Mouse (Mus musculus) midbrain, postnatal 0 days (tissue): Measurements from ENCODE around the gene Lgi1. TPM values are rescaled to one million over a fixed set of nuclear protein-coding genes. Genes with fewer than 3 reads are reported as not detected.

Experiments used
- ATAC-seq: fragments of 200-750 bp; cut with Nextera tagmentation; 2 replicates; pipeline ENCODE4 v1.8.0; 2017; ENCODE audit warnings: moderate number of reproducible peaks, mild to moderate bottlenecking, moderate TSS enrichment, moderate library complexity; ENCODE audit not compliant: low FRiP score
- DNase-seq: peaks from one replicate; pipeline ENCODE4 v3.0.0-alpha.2; 2015; ENCODE audit warnings: low spot score
- H3K27ac ChIP-seq: fragments of 300-500 bp; sonication (generic); 2 replicates; pipeline ENCODE4 v1.5.1; 2014; ENCODE audit warnings: low read depth, mild to moderate bottlenecking, low read length, mixed read lengths
- H3K27me3 ChIP-seq: fragments of 300-500 bp; sonication (generic); 2 replicates; pipeline ENCODE4 v1.6.1; 2014; ENCODE audit warnings: low read length, control low read depth, mixed read lengths; ENCODE audit not compliant: insufficient read depth
- H3K36me3 ChIP-seq: fragments of 300-500 bp; sonication (generic); 2 replicates; pipeline ENCODE4 v1.6.1; 2014; ENCODE audit warnings: low read length, control low read depth, mixed read lengths; ENCODE audit not compliant: insufficient read depth
- H3K4me1 ChIP-seq: fragments of 300-500 bp; sonication (generic); 2 replicates; pipeline ENCODE4 v1.6.1; 2014; ENCODE audit warnings: mild to moderate bottlenecking, control low read depth, antibody characterized with exemption, low read length, mixed read lengths; ENCODE audit not compliant: insufficient read depth
- H3K4me2 ChIP-seq: fragments of 300-500 bp; sonication (generic); 2 replicates; pipeline ENCODE4 v1.6.1; 2014; ENCODE audit warnings: low read depth, mild to moderate bottlenecking, low read length, mixed read lengths; ENCODE audit not compliant: poor library complexity, severe bottlenecking
- H3K4me3 ChIP-seq: fragments of 300-500 bp; sonication (generic); 2 replicates; pipeline ENCODE4 v1.5.1; 2014; ENCODE audit warnings: low read depth, mild to moderate bottlenecking, low read length, moderate library complexity
- H3K9ac ChIP-seq: fragments of 300-500 bp; sonication (generic); replicated peaks from 2 replicates; pipeline ENCODE4 v1.6.1; 2014; ENCODE audit warnings: mild to moderate bottlenecking, low read length, moderate library complexity, mixed read lengths; ENCODE audit not compliant: poor library complexity, severe bottlenecking
- H3K9me3 ChIP-seq: fragments of 300-500 bp; sonication (generic); 2 replicates; pipeline ENCODE4 v1.6.1; 2016; ENCODE audit warnings: low read length, control low read depth
- CTCF ChIP-seq: IDR thresholded peaks from 2 replicates; pipeline ENCODE4 v1.5.1; 2016; ENCODE audit warnings: antibody characterized with exemption, mild to moderate bottlenecking
- WGBS: fragments of 180-500 bp; shearing (Covaris S2); extraction: QIAGEN DNeasy Blood & Tissue Kit; methylation state at CpG from one replicate; pipeline ENCODE4 v1.1.7; 2014; 5-methylcytosine and 5-hydroxymethylcytosine counted together
- polyA plus RNA-seq: library from polyadenylated mRNA; unstranded; fragments of >200 nt; fragmentation: Nextera tagmentation; extraction: Ambion mirVana; gene quantifications from 2 replicates; pipeline ENCODE4 v1.2.1, GENCODE M21; 2015
- total RNA-seq: library from RNA; depleted of rRNA; stranded (reverse); fragments of >200 nt; gene quantifications from 2 replicates; pipeline ENCODE4 v1.2.3, GENCODE M21; 2014

Lgi1 gene
- total and polyA plus RNA-seq, 2 experiments from 2014 or later: 28.3 to 32.8 TPM

- peak; percentile 62; the same call in 1 of the 2 replicates for ATAC-seq
- no peak overlapping the region for H3K9ac ChIP-seq
- WGBS: 65% methylated on average over 3 of the region's 3 CpGs
- no peak for TF ChIP-seq CTCF
- H3K4me3 ChIP-seq: no peak overlapping the region
- no peaks in the 10 kb centered on the region for H3K27me3 ChIP-seq
- H3K4me1 ChIP-seq: peaks cover 10% of the 10 kb centered on the region; the same call in 1 of the 2 replicates
- H3K27ac ChIP-seq: peak overlapping the region; percentile 55; the same call in 1 of the 2 replicates
- H3K36me3 ChIP-seq: no peaks in the 10 kb centered on the region
- DNase-seq: peak; percentile 56
- H3K4me2 ChIP-seq: no peak overlapping the region; the same call in 1 of the 2 replicates
- H3K9me3 ChIP-seq: no peaks in the 10 kb centered on the region
These were observed 5.7 kb upstream of the Lgi1 start for GRCm38 (mm10) chr19:38258651-38259065.

GRCm38 (mm10) chr19:38259436-38259835 is 4.9 kb upstream of the Lgi1 start:
- Histone ChIP-seq H3K4me2 (no peak overlapping the region), H3K9ac (no peak overlapping the region), H3K4me1 (peaks cover 10% of the 10 kb centered on the region; the same call in 1 of the 2 replicates), H3K27me3 (no peaks in the 10 kb centered on the region), H3K27ac (peak overlapping the region; percentile 55; the same call in 1 of the 2 replicates), H3K36me3 (no peaks in the 10 kb centered on the region), H3K4me3 (no peak overlapping the region), H3K9me3 (no peaks in the 10 kb centered on the region)
- peak; percentile 50 for DNase-seq
- no peak for TF ChIP-seq CTCF
- WGBS: 67% methylated on average over 3 of the region's 3 CpGs
- ATAC-seq: peak; percentile 25; the same call in 1 of the 2 replicates

- no peak overlapping the region for H3K27ac ChIP-seq
- no peak overlapping the region for H3K9ac ChIP-seq
- peaks cover 10% of the 10 kb centered on the region; the same call in 1 of the 2 replicates for H3K4me1 ChIP-seq
- no peaks in the 10 kb centered on the region for H3K36me3 ChIP-seq
- ATAC-seq (no peak), DNase-seq (peak; percentile 15)
- no peak for TF ChIP-seq CTCF
- H3K4me3 ChIP-seq: no peak overlapping the region
- no peaks in the 10 kb centered on the region for H3K27me3 ChIP-seq
- 71% methylated on average over 4 of the region's 4 CpGs for WGBS
- H3K9me3 ChIP-seq: no peaks in the 10 kb centered on the region
- H3K4me2 ChIP-seq: no peak overlapping the region
These were observed 4.0 kb upstream of the Lgi1 start for GRCm38 (mm10) chr19:38260346-38260745.

GRCm38 (mm10) chr19:38261351-38261750 is 3.0 kb upstream of the Lgi1 start:
- Histone ChIP-seq H3K4me2 (no peak overlapping the region), H3K36me3 (no peaks in the 10 kb centered on the region), H3K27ac (no peak overlapping the region), H3K4me1 (peaks cover 10% of the 10 kb centered on the region; the same call in 1 of the 2 replicates), H3K4me3 (no peak overlapping the region), H3K9me3 (no peaks in the 10 kb centered on the region), H3K27me3 (no peaks in the 10 kb centered on the region), H3K9ac (no peak overlapping the region)
- DNase-seq: no peak
- no peak for ATAC-seq
- 75% methylated on average over 5 of the region's 5 CpGs for WGBS
- no peak for TF ChIP-seq CTCF

- H3K4me3 ChIP-seq: peak overlapping the region; percentile 47
- 9% methylated on average over 14 of the region's 14 CpGs for WGBS
- peak; percentile 81 for ATAC-seq
These were observed 369 bp upstream of the Lgi1 start for GRCm38 (mm10) chr19:38263829-38264504.

GRCm38 (mm10) chr19:38265767-38266166 is 1.4 kb downstream of the Lgi1 start:
- Histone ChIP-seq H3K4me1 (no peaks in the 10 kb centered on the region; the same call in 1 of the 2 replicates), H3K36me3 (no peaks in the 10 kb centered on the region), H3K9ac (peak overlapping the region; percentile 67), H3K9me3 (no peaks in the 10 kb centered on the region), H3K4me2 (peak overlapping the region; percentile 52), H3K27ac (peak overlapping the region; percentile 92), H3K4me3 (peak overlapping the region; percentile 47), H3K27me3 (no peaks in the 10 kb centered on the region)
- WGBS: 68% methylated on average over 5 of the region's 5 CpGs
- DNase-seq (no peak), ATAC-seq (no peak)
- TF ChIP-seq CTCF: no peak

More at GRCm38 (mm10) chr19:38263829-38264504, 369 bp upstream of the Lgi1 start:
- peak; percentile 87 for TF ChIP-seq CTCF
- peak overlapping the region; percentile 92 for H3K27ac ChIP-seq
- H3K4me1 ChIP-seq: peaks cover 6% of the 10 kb centered on the region; the same call in 1 of the 2 replicates
- H3K36me3 ChIP-seq: no peaks in the 10 kb centered on the region
- H3K9ac ChIP-seq: peak overlapping the region; percentile 67
- no peaks in the 10 kb centered on the region for H3K9me3 ChIP-seq
- H3K27me3 ChIP-seq: no peaks in the 10 kb centered on the region
- peak overlapping the region; percentile 52 for H3K4me2 ChIP-seq
- peak; percentile 81 for DNase-seq
